Mouse (Mus musculus): ENCODE measurements around the gene Nudt9.
A peak's percentile ranks its signal among the peaks of the same experiment; 100 is the strongest.

The Nudt9 gene

GRCm38 (mm10) chr5:104046256-104047199 is at the start of gene Nudt9:
TSS of gene Nudt9 (plus strand) at chr5:104046306.
- DNase-seq, result peak; percentile 100

DNA sequence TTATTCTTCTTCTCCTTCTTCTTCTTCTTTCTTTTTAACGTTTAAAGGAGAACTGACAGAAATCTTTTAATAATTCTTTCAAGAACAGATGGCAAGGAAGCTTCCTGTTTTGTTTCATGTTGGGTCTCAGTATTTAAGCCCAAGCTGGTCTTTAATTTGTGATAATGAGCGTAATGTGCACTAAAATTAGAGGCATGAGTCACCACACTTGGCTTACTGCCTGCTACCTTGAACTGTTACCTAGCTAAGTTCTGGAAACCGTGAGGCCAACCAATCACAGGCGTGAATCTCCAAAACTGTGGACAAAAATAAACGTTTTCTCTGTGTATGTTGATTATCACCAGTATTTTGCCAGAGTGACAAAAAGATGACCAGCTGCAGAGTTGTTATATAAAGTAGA is 47.4 kb upstream of the Nudt9 start:
- peak; percentile 94 for DNase-seq

DNA sequence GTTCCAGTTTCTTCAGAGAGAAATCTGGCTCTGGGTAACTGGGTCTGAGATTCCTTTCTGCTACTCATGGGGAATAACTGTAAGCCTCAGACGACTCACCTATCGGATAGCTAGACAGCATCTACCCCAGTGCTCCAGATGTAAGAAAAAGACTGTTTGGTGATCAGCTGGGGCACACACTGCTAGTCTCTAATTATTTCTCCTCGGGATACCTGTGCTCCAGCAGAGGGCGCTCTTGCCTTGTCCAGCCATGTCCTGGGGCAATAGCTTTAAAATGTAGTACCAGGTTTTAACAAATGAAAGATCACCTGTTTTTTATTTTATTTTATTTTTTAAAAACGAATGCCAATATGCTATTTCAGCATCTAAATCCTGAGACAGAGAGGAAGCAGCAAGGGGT is 46.4 kb upstream of the Nudt9 start:
- peak; percentile 95 for DNase-seq

GRCm38 (mm10) chr5:104002549-104003255 is 43.4 kb upstream of the Nudt9 start:
- DNase-seq, result no peak

DNA sequence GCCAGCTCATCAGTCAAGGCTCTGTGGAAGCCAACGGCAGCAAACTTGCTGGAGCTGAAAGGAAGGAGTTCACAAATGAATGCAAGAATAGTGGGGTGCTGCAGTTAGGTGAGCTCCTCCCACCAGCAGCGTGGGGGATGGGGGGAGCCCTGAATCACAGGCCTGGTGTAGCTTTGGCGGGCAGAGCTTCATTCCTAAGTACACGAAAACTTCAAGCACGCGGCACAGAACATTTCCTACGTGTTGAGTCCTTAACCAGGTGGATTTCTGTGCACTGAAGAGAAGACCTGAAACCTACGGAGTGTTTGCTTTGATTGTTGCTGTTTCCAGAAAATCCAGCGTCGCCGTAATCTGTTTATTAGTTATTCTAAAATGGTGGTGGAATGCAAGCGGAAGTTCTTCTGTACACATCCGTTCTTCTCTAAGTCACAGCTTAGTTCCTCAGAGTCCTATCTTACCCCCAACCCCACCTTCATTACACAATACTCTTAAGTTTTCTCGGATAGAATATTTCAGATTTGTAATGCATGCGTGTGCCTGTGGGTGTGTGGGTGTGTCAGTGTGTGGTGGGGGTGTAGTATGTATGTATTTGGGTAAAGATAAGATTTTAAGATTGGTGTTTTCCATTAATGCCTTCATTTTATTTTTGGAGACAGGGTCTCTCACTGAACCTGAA is 42.7 kb upstream of the Nudt9 start:
- DNase-seq, result peak; percentile 64

GRCm38 (mm10) chr5:104003955-104004354 is 42.2 kb upstream of the Nudt9 start:
- DNase-seq, result no peak

- DNase-seq, result peak; percentile 40
Observed at GRCm38 (mm10) chr5:104006811-104007210, 39.3 kb upstream of the Nudt9 start.

DNA sequence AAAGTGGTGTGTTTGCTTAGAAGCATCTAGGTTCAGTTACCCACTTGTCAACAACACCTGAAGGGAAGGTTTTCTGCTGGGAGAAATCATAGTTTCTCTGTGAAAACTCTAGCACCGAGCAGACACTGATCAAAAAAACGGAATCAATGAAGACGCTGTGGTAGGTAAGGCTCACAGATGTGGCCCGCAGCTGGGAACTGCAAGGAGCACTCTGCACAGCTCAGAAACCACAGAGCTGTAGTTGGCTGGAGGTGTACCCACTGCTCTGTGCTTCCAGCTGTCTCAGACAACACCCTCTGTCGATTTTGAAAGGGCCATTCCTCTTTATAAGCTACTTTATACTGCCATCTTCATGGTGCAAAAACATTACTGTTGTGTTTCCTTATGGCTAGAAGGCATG is 38.3 kb upstream of the Nudt9 start:
- DNase-seq, result peak; percentile 65

DNA sequence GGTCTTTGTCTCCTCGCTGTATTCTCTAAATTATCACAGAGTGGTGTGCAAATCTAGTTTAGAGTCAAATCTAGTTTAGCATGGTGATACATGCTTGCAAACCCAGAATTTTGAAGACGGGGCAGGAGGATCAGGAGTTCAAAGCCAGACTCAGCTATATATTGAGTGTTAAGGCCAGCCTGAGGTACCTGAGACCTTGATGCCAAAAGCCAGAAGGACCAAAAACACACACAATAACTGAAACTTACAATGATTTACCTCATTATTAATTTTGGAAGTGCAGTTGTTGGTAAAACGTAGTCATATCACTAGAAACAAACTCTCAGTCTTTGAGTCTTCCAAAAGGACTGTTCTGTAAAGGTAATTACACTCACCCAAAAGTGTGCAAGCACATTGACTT is 36.7 kb upstream of the Nudt9 start:
- peak; percentile 61 for DNase-seq

DNA sequence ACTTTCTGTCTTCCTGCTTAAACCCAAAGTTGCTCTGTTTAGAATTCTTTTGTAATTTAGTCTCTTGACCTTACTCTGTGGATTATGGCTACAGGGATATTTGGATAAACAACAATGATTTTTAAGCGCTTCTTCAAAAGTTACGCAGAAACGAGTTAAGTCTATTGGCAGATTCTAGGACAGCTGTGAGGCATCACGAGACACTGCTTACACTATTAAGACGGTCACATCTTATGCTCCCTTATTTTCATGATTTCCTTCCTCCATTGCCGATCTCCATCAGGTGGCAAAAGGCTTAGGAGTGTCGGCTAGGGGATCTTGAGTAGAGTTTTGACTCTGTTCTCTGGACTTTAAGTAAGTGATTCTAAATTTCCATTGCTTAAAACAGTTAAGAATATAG is 35.8 kb upstream of the Nudt9 start:
- peak; percentile 61 for DNase-seq

DNA sequence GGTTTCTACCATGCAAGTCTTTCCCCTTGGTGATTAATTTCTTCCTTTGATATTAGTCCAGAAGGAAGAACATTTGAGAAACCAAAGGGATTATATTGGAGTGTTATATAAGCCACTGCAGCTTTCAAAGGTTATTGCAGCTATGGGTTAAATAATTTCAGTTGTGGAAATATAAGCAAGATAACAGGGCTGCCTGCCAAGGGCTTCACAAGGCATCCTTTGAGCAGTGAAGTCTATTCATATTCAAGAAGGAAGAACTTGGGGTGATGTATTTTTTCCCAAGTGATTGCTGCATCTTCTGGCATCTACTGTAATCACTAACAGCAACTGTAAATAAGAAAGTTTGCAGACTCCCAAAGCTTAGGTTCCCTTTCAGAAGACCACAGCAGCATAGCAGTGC is 34.7 kb upstream of the Nudt9 start:
- peak; percentile 2 for DNase-seq

DNA sequence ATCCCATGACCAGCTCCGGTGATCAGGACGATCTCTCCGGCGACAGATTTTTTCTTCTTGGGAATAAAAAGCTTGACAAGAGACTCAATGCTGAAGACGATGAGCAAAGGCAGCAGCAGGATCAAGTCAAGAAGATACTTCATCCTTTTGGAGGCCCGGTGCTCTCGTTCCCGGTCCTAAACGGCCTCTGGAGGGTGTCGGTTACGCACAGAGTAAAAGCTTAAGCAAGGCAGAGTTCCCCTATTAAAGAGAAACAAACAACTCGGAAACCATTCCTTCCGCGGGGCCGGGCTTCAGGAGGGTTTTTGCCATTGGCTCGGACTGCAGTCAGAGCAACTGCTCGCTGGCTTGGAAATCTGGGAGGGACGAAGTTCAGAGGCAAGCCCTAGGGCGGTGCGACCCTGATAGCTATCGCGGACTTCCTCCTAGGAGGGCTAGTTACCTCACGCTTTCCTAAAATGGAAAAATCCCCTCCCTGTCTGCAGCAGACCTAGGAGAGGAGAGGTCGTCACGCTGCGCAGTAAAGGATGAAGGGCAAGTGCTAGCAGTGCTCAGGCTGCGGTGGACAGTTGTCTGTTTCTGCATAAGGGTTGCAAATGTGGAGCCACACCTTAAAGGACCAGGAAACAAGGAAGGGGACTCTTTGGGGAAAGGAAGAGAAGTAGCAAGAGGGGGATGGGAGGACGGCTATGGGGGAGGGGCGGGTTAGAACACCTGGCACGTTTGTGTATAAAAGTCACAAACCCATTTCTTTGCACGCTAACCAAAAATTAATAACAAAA is 24.3 kb upstream of the Nudt9 start, which contains the start of gene Hsd17b11:
Gene Hsd17b11, minus strand, starts transcription at position 323 of the 782 bp plus-strand sequence.
- peak; percentile 100 for DNase-seq

DNA sequence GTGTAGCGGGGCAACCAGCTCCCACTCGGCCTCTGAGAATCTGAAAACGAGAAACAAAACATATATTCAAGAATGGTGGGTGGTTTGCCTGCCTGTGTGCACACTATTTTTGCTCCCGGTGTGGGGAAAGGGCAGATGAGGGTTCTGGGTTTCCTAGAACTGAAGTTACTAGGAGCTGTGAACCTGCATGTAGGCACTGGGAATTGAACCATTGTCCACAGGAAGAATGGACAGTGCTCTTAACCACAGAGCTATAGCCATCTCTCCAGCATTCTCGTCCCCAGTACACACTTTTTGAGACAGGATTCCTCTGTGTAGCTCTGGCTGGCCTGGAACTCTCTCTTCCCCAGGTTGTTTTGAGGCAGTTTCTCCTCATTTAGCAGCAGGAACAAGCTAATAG is 23.5 kb upstream of the Nudt9 start:
- DNase-seq, result peak; percentile 72

GRCm38 (mm10) chr5:104023289-104024020 is 22.7 kb upstream of the Nudt9 start:
- DNase-seq, result peak; percentile 79

- peak; percentile 28 for DNase-seq
Observed at GRCm38 (mm10) chr5:104024193-104024592, 21.9 kb upstream of the Nudt9 start.

DNA sequence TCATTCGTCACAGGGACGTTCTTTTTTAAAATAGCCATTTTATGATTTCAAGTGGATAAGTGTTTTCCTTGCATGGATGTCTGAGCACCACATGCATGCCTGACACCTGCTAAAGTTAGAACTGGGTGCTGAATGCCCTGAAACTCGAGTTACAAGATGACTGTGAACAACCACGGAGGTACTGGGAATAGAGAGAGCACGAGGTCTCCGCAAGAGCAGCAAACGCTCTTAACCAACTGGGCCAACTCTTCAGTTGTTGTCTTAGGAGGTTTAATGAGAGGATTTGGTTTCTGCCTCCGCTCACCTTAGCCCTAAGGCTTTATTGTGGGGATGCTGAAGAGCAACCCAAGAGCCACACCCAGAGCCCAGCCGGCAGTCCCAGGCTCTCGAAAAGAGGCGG is 21.3 kb upstream of the Nudt9 start:
- peak; percentile 88 for DNase-seq

GRCm38 (mm10) chr5:104025245-104025854 is 20.8 kb upstream of the Nudt9 start:
- peak; percentile 90 for DNase-seq

- peak; percentile 7 for DNase-seq
Observed at GRCm38 (mm10) chr5:104032434-104033097, 13.5 kb upstream of the Nudt9 start.

- DNase-seq, result peak; percentile 12
Observed at GRCm38 (mm10) chr5:104035066-104035465, 11.0 kb upstream of the Nudt9 start.

DNA sequence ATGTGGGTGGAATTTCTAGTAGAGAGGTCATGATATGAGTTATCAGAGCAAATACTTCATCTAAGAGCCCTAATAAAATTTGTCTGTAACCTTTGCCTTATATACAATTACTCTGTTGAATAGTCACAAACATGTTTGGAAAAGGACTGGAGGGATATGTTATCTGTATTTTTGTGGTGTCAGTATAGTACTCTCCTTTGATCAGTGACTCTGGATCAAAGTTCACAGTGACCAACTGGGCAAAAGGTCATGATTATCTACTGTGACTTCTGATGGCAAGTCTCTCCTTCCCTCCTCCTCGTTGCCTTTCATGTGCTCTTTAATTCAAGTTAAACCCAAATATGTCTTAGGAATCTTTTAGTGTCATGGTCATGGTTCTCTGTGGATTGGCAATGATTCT is 10.3 kb upstream of the Nudt9 start:
- DNase-seq, result no peak

DNA sequence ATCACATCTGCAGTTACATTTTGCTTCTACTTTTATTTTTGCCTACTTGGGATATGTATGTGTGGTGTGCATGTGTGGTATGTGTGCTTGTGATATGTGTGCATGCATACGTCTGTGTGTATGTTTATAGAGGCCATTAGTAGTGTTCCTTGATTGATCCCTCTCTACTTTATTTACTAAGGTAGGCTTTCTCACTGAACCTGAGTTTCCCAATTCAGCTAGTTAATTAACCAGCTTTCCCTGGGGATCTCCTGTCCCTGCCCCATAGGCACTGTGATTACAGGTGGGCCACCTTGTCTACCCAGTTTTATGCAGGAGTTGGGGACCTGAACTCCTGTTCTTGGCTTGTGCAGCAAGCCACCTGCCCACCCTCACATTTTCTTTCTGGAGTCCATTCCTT is 9.4 kb upstream of the Nudt9 start:
- peak; percentile 12 for DNase-seq
